Mouse (Mus musculus): ENCODE measurements around the gene Aldh2.

Gene Aldh2

DNA sequence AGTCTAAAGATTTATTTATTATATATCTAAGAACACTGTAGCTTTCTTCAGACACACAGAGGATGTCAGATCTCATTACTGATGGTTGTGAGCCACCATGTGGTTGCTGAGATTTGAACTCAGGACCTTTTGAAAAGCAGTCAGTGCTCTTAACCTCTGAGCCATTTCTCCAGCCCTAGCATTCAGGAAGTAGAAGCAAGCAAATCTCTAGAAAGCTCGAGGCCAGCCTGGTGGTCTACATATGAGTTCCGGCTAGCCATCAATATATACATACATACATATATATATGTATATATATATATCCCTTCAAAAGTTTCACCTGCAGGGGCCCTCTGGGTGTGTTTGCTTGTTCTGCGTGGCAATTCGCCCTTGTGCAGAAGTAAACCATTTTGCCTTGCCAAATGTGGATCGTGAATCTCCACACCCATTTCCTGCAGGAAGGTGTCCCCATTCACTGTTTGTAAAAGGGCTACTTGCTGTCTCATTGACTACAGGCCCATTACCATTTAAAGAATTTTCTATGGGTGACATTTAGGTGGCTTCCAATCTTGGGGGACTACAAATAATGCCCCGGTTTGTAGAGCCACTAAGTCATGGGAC lies 1.2 kb upstream of the Aldh2 start:
- DNase-seq, result no peak

DNA sequence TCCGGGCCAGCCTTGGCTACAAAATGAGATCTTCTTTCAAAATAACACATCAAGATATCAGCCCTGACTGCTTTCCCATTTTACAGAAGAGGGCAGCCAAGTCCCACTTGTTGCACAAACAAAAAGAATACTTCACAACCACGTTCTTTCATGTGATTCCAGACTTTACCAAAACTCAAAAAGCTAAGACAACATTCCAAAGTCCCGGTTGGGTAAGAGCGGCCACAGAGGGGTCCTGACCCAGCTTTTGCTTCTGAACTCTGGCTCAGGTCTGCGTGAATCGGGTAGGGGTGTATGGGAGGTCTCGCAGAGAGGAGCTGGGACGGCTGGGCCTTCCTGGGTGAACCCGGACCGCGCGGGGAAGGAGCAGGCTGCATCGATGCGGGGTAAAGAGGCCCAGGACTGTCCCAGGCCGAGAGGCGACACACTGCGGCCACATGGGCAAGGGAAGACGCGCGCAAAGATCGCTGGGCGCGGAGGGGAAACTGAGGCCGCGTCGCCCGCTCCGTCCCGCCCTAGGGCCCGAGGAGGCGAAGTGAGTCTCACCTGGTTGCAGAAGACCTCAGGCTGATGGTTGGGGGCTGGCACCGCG lies 712 bp downstream of the Aldh2 start:
- DNase-seq, result no peak

DNA sequence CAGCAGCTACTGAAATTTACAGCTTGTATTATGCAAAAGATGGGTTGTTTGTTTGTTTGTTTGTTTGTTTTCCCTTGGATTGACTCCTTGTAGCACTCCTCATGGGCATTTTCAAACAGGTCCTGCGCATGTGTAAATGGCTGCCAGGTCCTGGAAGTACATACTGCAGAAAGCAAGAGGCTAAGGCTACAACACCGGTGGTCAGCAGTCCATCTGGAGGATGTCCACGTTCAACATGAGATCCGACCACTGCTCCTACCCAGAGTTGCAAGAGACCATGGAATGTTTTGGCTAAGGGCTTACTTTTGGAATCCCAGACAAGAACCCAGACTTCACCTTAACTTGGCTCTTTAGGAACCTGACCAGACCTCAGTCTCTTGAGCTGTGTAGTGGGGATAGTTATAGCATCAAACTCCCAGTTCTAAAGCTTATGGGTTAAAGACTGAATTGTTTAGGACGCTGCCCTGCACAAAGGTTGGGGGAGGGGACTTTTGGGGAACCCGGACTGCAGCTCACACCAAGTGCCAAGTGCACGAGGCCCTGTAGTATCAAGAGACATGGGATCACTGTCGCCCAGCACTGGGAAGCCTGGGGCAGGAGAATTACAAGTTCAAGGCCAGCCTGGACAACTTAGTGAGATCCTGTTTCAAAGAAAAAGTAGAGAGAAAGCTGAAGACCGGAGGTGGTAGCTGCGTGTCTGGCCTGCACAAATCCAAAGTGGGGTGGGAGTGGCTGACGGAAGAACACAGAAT lies 1.4 kb downstream of the Aldh2 start:
- no peak for DNase-seq

DNA sequence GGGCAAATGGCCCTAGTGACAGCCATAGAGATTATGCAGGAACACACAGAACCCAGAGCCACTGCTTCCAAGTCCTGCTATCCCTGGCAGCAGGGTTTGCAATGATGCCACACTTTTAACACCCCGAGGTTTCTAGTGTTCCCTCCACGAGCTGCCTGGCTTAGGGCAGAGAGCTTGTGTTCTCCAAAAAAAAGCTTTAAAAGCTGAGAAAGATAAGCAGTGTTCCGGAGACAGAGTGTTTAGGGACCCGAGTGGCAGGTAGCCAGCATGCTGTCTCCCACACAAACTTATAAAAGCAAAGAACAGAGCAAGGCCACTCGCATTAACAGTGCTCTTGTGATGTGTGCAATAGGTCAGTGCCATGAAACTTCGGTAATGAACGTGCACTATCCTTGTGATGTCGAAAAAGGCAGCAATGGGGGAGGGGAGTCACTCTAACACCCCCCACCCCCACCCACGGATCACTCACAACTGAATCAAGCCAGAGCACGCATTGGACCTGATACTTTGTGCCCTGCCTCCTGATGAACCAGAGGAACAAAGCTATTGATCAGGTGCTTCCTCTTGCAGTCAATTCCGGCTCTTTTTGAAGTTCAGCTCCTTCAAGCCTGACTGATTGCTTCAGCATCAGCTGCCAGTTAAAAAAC lies 2.1 kb downstream of the Aldh2 start:
- DNase-seq, result no peak

DNA sequence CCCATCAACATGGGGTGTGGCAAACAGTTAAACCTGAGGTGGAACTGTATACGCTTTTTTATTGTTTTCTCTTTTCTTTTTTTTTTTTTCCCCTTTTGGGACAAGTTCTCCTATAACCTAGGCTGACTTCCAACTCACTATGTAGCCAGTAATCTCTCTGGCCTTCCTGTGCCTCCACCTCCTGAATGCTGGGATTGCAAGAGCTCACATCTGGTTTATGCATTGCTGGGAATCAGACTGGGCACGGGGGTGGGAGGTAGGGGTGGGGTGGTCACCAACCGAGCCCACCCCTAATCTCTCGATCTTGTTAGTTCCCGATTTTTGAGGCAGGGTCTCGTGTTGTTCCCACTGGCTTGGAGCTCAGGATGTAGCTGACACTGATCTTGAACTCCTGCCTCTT lies 3.7 kb downstream of the Aldh2 start:
- no peak for DNase-seq

DNA sequence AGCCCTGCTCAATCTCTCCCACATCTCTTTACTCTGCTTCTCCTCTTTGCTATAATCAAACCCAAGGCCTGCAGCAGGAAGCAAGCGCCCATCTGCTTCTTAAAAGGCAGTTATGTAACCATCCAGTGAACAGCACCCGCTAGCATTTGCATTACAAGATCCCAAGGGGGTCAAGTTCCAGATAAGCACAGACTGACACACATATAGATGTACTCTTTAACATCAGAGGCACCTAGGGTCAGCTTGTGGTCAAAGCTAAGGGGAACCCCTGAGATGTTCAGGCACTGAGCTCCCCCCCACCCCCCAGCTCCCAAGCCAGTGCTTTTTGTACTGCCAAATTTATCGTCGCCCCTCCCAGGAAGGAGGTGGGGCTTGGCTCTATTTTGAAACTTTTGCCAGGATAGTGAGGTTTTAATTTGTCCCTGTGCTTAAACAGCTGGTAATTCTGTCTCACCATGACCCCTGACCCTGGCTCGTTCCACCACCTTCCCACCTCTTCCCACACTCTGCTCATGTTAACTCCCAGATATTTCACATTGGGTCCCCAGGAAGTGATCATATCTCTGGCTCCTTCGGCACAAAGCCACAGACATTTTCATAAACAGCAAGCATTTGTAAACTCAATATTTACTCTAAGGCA lies 7.1 kb downstream of the Aldh2 start:
- DNase-seq, result peak; percentile 34

DNA sequence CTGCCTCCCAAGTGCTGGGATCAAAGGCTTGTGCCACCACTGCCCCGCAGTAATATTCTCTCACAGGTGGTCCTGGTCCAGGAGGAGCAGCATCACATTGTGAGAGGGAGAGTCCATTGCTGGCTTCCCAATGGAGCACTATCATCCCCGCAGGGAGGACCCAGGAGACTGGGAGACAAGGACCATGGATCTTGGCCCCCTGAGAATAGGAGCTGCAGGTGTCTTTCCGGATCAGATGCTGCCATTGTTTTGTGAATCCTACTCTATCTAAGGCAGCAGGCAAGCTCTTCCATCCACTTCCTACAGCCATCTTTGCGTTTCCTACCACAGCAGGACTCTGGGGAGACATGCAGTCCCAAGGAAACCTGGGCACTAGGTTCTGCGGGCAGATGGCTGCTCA lies 7.9 kb downstream of the Aldh2 start:
- DNase-seq, result no peak

DNA sequence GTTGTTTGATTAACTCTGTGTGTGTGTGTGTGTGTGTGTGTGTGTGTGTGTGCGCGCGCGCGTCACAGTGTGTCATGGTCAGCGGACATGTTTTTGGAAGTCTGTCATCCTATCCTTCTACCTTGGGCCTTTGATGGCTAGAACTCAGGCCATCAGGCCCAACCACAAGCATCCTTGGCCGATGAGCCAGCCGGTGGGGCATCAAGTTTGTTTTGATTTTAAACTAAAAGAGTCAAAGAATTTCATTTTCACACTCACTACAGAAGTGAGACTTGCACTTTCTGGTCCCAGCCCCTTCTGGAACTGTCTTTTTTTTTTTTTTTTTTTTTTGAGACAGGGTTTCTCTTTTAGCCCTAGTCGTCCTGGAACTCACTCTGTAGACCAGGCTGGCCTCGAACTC lies 8.6 kb downstream of the Aldh2 start:
- no peak for DNase-seq

DNA sequence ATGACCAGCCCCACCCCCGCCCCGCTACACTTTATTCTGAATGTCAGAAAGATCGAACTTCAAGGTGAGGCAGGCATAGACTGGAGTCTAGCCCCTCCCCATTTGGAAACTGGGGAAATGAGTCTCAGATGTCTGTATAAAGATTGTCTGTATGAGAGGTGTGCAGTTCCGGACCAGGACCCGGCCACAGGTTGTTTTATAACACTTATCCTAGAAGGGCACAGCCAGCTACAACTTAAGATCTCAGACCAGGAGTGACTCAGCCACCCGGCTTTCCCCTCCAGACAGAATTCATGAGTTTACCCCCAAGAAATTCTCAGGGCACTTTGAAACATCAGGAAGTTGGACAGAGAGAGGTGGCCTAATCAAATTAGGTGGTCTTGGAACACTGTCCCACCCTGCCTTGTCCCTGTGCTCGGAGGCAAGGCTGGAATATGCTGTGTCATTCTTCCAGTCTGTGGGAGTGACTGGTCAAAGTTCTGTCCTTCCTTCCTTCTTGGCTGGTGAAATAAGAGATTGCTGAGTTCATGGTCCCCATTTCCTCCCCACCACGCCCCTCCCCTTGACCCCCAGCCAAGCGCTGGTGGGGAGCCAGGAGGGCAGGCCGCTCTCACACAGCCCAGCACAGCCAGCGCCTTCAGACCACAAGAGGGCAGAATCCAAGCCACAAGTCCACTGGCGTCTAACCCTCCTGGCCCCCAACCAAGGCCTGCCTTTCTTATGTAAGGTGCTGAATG lies 9.7 kb downstream of the Aldh2 start:
- peak; percentile 37 for DNase-seq

DNA sequence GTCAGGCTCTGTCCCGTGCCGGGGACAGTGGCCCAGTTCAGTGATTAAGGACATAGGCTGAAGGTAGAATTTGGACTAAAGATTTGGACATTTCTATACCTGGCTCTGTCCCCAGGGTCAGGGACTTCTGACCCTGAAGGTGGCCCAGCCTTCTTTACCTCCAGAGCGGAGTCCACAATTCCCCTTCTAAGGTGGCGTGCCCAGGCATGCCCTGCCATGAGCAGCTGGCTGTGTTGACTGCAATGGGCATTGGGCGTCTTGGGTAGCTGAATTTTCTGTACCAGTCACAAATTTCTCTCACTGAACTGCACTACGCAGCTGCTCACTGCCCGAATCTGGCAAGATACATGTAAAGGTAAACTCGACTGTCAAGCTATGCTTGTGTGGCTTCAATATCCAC lies 11.7 kb downstream of the Aldh2 start:
- no peak for DNase-seq

DNA sequence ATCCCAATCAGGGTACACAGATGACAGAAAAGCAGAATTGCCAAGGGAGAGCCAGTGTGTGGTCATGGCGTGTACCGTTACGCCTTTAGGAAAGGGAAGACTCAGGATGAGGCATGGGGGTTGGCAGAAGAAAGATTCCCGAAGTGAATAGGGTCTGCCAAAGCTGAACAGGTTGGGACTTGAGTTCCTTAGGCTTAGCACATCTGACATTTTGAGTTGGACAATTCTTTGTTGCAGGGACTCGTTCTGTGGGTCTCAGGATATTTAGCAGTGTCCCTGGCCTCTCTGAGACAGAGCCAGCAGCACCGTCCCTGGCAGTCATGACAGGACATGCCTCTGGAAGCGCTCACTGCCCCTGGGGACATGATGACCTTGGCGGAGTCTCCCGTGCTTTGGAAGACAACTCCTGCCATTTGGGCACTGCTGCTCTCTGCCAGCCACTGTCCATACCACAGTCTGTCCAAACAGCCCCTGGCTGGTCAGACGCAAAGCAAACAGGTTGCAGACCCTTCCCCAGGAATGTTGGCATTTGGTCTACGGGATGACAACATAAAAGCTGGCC lies 16.6 kb downstream of the Aldh2 start:
- DNase-seq, result no peak

DNA sequence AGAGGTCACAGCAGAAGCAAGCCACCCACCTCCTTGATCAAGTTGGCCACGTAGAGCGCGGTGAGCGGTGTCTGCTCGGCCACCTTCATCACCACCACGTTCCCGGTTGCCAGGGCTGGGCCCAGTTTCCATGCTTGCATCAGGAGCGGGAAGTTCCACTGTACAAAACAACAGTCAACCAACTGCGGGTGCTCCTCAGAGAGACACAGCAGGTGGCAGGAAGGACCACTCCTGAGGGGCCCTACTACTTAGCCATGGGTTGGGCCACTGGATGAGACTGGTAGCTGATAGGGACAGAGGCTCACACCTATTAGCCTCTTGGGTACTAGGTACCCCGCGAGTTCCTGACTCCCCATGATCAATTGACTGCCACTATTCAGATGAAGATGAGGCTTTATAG lies 17.8 kb downstream of the Aldh2 start:
- no peak for DNase-seq

DNA sequence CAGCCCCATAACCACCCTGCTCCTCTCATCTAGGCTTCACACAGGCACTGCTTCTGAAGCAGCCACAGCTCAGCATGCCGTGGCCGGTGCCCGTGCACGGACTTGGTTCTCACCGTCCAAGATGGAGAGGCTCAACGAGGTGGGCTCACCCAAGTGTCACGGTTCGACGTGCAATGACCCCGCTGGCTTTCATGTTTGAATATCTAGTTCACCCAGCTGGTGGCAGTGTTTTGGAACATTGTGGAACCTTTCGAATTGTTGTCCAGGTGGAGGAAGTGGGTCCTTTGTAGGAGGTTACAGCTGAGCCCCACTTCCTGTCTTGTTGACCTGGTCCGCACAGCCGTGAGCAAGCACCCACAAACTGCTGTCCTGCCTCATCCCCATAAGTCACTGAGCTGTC lies 19.5 kb downstream of the Aldh2 start:
- DNase-seq, result peak; percentile 65

DNA sequence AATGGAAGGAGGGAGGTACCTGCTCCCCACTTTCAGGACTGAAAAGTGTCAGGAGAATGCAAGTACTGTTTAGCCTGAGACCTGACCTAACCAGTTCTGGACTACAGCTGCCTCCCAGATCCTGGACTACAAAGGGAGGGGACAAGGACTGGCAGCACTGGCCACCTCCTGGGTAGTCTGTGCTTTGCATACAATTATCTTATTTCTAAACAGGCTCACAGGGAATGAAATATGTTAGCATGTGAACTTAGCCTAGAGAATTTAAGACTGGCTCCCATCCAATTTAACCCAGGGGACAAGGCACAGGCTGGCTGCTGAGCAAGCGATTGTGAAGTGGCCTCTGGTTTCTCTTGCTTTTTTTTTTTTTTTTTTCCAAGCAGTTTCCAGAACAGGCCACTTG lies 22.8 kb downstream of the Aldh2 start:
- no peak for DNase-seq

DNA sequence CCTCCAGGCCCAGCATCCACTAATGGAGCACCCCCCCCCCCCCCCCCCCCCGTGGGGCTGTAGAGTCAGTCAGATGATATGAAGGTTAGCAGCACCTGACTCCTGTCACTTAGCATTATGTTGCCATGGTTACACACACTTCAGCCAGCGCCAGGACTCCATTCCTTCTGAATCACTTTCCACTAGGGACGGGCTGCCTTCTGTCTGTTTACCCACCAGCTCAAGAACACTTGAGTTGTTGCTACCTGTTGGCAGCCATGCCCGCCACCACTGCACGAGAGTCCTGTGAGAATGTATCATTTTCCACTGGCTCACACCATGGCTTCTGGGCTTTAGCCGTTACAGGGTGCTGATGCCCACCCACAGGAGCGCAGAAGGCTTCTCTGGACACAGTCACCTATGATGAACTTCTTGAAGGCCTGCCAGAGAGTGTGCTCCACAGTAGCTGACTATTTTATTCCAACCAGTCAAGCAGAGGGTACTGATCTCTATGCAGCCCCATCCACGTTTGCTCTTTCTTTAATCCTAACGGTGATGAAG lies 23.7 kb downstream of the Aldh2 start:
- DNase-seq, result no peak

DNA sequence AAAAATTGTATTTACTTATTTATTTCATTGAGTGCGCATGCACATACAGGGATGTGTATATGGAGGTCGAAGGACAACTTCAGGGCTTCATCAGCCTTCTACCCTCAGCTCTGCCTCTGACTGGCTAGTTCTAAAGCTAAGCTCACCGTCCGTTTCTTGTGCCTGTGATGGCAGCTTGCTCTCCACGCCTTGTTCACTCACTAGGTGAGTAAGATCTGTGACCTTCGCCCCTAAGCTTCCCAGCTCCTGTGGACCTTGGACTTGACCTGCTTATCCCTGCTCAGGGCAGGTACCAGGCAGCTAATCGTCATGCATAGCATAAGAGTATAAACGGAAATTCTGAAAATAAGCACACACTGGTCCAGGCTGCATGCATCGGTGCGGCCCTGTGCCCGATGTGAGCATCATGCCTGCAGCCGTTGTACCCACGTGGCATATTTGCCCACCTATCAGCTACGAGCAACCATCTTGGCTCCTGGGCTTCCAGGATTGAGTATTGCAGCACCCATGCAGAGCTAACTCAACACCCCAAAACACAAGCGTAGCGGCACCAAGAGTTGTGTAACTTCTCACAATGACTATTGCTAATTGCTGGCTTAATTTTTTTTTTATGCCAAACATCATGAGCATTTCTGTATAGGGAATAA lies 27.5 kb downstream of the Aldh2 start:
- DNase-seq, result no peak

DNA sequence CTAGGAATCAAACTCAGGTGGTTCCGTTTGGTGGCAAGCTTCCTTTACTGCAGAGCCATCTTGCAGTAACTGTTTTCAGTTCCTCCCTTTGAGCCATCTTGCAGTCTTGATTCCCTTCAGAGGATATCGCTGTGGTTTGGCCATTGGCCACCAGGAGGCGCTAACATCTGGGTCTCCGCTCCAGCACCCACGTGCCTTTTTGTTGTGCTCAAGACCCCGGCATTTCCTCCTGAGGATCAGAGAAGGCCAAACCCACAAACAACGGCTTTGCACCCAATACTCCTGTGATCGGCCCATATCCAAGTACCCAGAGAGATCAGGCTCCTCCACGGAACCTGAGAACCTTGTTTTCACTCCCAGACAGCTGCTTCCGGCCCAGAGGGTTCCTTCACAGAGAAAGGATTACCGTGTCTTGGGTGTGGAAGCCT lies 29.1 kb downstream of the Aldh2 start:
- DNase-seq, result peak; percentile 95

DNA sequence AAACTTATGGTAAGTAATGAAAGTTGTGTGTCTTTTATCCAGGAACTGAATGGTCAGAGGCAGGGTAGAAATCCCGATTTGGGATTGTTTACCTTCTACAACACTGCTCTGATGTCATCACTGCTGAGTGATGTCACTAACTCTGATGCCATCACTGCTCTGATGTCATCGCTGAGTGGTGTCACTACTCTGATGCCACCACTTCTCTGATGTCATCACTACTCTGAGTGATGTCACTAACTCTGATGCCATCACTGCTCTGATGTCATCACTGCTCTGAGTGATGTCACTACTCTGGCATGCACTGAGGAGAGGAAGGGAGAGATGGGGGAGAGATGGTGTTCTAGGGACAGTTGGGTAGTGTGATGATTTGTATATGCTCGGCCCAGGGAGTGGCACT lies 31.2 kb downstream of the Aldh2 start:
- DNase-seq, result no peak

DNA sequence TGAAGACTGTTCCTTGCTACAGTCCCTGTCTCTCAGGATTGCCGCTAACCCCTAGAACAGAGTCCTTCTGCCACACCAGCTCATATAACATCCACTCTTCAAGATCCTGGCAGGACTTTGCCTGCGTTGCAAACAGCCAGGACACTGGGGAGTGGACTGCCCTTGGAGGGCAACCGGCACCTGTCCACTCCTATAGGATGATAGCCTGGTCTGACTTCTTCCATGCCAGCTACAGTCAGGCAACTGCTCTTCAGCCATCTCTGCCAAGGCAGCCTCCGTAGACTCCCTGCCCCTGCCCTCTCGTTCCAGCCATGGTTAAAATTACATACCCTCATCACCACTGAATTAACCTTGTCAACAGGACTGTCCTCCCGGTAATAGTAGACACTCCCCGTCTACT lies 44.4 kb downstream of the Aldh2 start:
- DNase-seq, result no peak

DNA sequence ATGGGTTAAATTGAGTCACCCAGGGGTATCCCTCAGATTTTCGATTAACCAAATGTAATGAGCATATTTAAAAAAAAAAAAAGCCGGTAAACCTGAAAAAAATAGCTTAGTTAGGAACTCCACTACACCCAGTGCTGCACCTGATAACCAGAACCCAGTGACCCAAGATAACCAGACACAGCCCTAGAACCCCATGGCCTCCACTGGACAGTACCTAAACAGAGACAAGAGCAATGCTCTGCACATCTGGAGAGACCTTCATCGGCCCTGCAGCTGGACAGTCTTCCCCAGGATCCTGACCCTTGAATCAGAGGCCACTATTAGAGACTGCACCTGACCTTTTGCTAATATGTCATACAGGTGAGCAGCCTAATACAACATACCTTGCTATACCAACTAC lies 46.5 kb downstream of the Aldh2 start:
- DNase-seq, result no peak

DNA sequence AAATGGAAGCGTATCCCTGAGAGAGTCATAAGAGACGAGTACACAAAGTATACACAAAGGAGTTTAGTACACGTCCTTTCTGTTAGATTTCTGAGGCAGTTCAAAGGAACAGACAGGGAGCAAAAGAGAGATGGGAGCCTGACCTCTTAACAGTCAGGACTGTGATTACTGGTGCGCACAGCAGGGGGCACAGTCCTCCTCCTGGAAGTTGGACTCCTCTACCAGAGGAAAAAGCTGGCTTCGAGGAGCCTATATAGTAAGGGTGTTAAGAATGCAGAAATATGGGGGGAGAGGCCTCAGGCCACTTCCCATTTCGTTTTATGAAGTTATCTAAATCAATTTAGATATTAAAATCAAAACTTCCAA lies 47.1 kb downstream of the Aldh2 start:
- DNase-seq, result peak; percentile 56
